Mouse (Mus musculus) left cerebral cortex, postnatal 25 days (tissue): ENCODE measurements around the gene D3Ertd254e. TPM values are rescaled to one million over a fixed set of nuclear protein-coding genes. Genes with fewer than 3 reads are reported as not detected.
"Not testable (repeated sequence)": the region's sequence is repeated elsewhere in the genome, so short reads cannot be mapped to it uniquely, and the experiment has no call there.

Experiments
- DNase-seq, 2 experiments: peaks; one replicate each; pipeline ENCODE4 v3.0.0; 2022; ENCODE audit warnings: low spot score in 2 of 2, mixed read lengths in 1 of 2
- intact Hi-C: fragments of 180-260 bp; cut with DNase I; formaldehyde crosslinking; loops from one replicate; pipeline ENCODE4 v1.15.1; 2025
- total RNA-seq, 2 experiments: library from RNA; stranded (reverse); gene quantifications; 2 replicates each; pipeline ENCODE4 v1.2.3; 2021

Gene D3Ertd254e
- 10 to 100 TPM; 16.9 to 17.2 TPM for total RNA-seq

GRCm38 (mm10) chr3:36150934-36151686 lies at the start of gene D3Ertd254e:
Gene D3Ertd254e, plus strand, starts transcription at chr3:36151017.
- intact Hi-C loops: no loop called here
- peak; percentile 90 to 97 for DNase-seq

GRCm38 (mm10) chr3:36116076-36116475 lies 34.7 kb upstream of the D3Ertd254e start:
- intact Hi-C loops: no loop called here
- DNase-seq: no peak

DNA sequence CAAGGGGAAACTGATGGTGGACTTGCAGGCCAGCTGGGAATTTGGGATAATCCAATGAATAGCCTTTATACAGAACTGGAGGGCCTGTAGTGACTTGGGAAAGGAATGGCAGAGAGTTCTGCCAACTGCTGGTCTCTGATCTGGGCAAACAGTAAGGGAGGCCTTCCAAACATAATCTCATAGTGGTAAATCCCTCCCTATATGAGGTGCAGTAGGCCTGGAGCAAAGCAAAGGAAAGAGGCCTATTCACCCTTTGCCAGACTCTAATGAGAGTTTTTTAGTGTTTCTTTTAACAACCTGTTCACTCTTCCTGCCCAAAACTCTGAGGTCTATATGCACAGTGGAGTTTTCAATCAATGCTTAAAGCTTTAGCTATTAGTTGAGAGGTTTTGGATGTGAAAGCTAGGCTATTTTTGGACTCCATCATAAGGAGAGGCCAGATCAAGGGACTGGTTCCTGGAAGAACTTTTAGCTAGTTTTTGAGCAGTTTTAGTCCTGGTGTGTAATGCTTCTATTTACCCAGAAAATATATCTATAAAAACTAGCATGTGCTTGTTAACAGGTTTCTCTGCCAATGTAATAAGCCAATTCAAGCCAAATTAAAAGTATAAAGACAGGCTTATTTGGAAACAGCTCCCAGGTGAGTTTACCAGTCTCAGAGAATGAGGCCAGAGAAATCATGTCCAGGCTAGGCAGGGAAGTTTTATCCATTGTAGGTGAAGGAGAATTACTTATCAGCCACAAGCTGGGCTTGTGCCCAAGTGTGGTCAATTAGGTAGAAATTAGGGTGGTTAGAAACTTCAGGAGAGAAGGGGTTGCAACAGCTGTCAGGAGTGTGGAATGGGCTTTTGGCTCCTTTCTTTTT lies 30.9 kb upstream of the D3Ertd254e start:
- no peak for DNase-seq
- intact Hi-C loops: no loop called here

DNA sequence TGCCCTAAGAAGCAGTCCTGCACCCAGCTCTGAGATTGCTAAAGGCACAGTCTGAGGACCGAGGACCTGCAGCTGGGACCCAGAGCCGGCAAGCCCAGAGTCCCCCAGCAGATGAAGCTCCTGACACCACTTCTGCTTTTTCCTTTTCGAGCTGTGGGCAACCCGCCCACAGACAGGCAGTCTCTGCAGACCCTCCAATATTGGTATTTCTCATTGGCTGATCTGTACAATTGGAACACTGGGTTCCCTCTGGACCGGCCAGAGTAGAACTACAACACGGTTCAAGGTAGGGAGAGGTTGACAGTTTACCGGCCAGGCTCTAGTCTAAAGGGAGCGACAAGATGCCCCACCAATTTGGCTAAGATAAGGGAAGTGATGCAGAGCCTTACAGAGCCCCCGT lies 24.6 kb upstream of the D3Ertd254e start:
- intact Hi-C loops: not testable (repeated sequence)

DNA sequence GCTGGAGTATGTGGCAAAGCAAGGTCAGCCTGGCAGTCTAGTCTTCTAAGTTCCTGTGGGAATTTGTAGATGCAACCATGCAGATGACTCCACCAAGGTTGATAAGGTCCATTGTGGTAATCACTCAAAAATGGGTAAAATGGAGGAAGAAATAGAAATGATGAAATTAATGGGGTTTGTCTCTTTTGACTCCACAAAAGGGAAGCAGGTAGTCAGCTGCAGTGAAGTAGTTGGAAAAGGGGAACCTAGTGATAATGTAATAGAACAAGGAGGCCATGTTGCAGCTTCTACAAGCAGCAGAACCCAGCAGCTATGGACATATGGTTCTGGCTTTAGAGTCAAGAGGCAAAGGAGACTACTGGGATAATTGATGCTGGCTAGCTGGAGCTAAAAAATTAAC lies 14.7 kb upstream of the D3Ertd254e start:
- intact Hi-C loops: no loop called here
- DNase-seq: no peak

More for the DNA sequence above, 24.6 kb upstream of the D3Ertd254e start:
- not testable (repeated sequence) for DNase-seq

GRCm38 (mm10) chr3:36137560-36137959 lies 13.3 kb upstream of the D3Ertd254e start:
- DNase-seq: no peak
- intact Hi-C loops: no loop called here

DNA sequence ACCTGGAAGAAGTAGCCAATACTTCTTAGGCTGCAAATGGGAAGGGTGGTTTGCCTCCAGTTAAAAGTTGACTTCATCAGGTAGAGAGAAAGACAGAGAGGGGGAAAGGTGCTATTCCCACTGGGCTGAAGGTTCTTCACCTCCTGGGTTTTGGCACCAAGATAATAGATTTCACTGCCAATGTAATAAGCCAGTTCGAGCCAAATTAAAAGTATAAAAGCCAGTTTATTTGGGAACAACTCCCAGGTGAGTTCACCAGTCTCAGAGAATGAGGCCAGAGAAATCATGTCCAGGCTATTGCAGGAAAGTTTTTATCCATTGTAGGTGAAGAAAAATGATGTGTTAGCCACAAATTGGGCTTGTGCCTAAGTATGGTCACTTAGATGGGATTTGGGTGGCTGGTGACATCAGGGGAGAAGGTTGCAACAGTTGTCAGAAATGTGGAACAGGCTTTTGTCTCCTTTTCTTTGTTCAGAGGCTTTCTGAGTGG lies 12.6 kb upstream of the D3Ertd254e start:
- intact Hi-C loops: no loop called here
- no peak for DNase-seq

DNA sequence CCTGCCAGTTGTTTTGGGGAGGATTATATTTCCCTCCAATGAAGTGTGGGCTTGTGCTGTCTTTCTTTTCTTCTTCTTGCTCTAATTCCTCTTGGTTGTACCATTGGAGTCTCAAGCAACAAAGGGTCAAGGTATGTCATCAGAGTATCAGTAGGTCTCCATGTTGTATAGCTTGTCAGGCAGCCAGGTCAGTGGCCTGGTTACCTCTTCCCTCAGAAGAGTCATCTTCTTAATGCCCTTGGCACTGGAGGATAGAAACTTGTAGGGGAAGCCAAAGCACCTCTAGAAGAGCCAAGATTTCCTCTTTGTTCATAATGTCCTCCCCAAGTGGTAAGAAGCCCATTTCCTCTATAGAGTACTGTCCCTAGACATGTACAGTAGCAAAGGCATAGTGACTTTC lies 11.8 kb upstream of the D3Ertd254e start:
- intact Hi-C loops: no loop called here
- DNase-seq: no peak

GRCm38 (mm10) chr3:36150537-36150933 lies 282 bp upstream of the D3Ertd254e start:
- no peak for DNase-seq

DNA sequence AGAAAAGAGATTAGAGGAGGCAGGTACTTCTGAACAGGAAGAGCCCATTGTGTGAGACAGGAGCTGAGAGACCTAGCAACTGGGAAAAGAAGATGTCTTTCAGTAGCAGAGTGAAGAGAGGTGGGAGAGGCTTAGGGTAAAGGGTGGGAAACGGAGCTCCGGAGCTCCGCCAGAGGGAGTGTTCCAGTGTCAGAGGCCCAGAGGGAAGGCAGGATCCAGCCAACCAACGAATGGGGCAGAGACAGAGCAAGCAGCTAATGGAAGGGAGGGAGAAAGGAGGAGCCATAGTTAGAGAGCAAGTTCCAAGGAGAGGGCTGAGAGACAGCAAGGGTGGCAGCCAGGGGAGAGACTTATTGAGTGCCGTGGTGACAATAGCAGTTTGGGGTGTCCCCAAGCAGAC lies 4.5 kb downstream of the D3Ertd254e start:
- intact Hi-C loops: no loop called here
- DNase-seq: no peak

More at GRCm38 (mm10) chr3:36150537-36150933, 282 bp upstream of the D3Ertd254e start:
- intact Hi-C loops: no loop called here

GRCm38 (mm10) chr3:36170670-36171210 lies 19.9 kb downstream of the D3Ertd254e start:
- DNase-seq: no peak
- intact Hi-C loops: no loop called here

DNA sequence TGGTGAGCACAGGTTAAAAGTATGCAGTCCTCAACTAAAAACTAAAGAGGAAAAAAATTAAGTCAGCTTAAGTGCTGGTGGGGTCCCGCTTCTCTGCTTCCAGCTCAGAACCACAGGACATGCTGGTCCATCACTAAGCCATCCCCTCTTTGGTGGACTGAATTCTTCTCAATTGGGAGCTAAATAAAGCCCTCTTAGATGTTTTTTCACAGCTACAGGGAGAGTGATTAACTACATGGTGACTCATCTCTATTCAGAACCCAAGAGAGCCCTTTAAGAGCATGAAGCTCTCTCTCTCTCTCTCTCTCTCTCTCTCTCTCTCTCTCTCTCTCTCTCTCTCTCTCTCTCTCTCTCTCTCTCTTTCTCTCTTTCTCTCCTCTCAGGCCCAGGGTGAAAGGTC lies 20.5 kb downstream of the D3Ertd254e start:
- intact Hi-C loops: no loop called here
- DNase-seq: no peak

DNA sequence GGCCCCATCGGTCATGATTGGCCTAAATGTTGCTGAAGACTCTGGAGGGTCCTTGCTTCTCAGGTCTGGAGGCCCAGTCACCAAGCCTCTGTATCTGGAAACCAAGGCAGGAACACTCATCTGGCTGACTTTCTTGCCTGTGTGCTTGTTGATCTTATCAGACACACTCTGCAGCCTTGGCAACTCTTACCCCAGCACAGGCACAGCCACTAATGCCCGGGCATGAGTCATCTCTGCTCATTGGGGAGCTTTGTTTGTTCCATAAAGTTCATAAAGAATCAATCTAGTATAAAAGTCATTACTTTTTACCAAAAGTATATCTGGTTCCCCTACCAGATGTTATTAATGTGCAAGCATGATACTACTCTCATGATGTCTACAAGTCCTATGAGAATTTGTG lies 22.9 kb downstream of the D3Ertd254e start:
- no peak for DNase-seq
- intact Hi-C loops: no loop called here

DNA sequence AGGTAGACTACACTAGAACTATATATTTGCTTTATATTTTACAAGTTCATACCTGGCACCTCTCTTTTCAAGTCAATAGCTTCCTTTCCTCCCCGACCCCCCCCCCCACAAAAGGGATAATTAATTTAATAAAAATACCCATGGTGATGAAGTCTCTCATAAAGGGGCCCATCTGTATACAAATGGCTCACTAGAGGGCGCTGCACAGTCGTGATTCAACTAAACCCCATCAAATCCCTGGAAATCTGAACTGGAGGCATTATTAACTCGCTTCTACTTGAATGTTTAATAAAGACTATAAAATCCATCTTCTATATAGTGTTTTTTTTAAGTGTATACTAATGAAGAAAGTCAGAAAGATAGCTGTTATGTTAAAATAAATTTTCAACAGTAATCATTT lies 30.7 kb downstream of the D3Ertd254e start:
- intact Hi-C loops: loop anchor here (2.0 kb wide), 2 partner anchors 261 to 313 kb away; no protein-coding TSS in a partner anchor
- peak; percentile 58 to 72 for DNase-seq

DNA sequence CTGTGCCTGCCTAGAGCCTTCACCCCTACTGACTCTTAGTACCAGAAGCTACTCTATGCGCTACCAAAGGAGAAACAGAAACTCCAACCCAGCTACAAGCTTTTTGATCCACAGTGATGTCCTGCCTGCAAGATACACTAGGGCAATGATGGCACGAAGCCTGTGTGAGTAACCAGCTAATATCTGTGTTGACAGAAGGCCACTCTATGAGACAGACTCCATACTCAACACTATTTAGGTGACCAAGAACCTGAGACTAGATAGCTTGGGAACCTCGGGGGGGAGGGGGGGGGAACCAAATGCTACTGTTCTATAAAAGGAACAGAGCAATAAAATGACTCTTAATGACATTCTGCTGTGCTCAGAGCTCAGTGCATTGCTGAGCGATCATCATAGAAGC lies 35.7 kb downstream of the D3Ertd254e start:
- intact Hi-C loops: no loop called here
- no peak for DNase-seq

DNA sequence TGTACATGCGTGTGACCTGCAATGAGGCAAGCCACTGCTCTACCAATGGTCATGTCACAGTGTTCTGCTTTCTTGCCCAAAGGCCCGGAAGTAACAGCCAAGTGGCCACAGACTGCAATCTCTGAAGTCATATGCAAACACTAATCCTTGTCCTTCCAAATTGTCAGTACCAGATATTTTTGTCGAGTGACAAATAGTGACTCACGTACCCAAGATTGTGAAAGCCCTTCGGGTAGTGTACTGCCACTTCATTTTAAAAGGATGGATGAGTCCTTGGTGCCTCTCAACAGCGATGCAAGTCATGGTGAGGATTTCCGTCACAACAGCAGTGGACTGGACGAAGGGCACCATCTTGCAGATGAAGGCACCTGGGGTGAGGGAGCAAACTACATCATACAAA lies 38.4 kb downstream of the D3Ertd254e start:
- DNase-seq: peak in 1 of 2 experiments; percentile 14
- intact Hi-C loops: no loop called here

DNA sequence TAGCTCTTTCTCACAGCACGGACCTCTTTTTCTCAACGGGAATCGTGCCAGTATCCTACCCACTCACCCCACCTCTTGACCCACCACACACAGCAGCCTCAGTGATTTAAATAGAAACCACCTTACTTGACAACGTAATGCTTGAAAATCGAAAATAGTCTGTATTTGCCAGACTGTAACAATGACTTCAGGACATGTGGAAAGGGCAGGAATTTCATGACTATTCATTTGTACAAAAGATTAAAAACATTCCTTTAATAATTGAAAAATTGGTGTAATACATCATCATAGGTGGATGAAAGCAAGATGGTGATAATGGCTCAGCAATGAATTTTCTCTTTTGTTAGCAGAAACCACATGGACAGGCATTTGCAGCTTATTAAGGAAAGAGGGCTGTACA lies 50.3 kb downstream of the D3Ertd254e start:
- intact Hi-C loops: no loop called here
- no peak for DNase-seq

DNA sequence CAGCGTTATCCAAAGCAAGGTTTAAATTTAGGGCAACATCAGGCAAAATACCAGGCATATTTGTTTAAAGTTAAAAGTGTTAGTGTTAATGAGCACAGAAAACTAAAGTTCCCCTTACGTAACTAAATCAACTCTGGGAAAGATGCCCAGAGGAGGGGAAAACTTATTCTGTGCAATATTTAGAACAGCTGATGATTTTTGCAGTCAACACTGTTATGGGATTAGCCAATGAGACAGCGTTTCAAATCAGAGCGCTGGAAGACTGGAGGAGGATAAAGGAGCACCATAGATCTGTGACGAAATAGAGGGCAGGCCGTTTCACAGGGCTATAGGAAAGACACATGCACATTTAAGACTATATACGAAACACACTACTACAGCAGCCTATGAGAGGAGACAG lies 52.1 kb downstream of the D3Ertd254e start:
- intact Hi-C loops: loop anchor here (1.0 kb wide), 1 partner anchor 178 kb away; no protein-coding TSS in a partner anchor
- DNase-seq: peak; percentile 25 to 89

GRCm38 (mm10) chr3:36207520-36208264 lies 56.9 kb downstream of the D3Ertd254e start:
- intact Hi-C loops: no loop called here

More at GRCm38 (mm10) chr3:36207520-36208264, 56.9 kb downstream of the D3Ertd254e start:
- peak in 1 of 2 experiments; percentile 31 for DNase-seq
